ENCODE assay signal across 26 mouse cellular contexts in genomic region chr5:67299847-67300412, GRCm38 (mm10). TPM values are rescaled to one million over a fixed set of nuclear protein-coding genes. Genes with fewer than 3 reads are reported as not detected.
DNase-seq lines count a peak whose midpoint lies in the region; ATAC-seq and TF ChIP-seq lines count a peak whose summit lies in the region.
"Had no signal": no experiment of that assay in that cellular context is flagged by ENCODE, and none has a peak within 500 bp of the region (broad histone marks: within the 10 kb centered on the region; RNA-seq: fewer than 3 reads in every experiment).

No protein-coding gene starts in this region.

- no peaks in the 10 kb centered on the region for H3K27me3 ChIP-seq in liver, embryonic 15.5 days
- no peaks in the 10 kb centered on the region for H3K27me3 ChIP-seq in liver, embryonic 11.5 days (replicated peaks; ENCODE audit: control insufficient read depth, insufficient read depth, low read length)
- no peaks in the 10 kb centered on the region for H3K27me3 ChIP-seq in hindbrain, postnatal 0 days (ENCODE audit: insufficient read depth, low read length)
- H3K27me3 ChIP-seq: forebrain, embryonic 12.5 days; limb, embryonic 13.5 days; megakaryocyte, embryonic 14.5 days; midbrain, embryonic 12.5 days; Patski had no signal

- peak overlapping the region; percentile 45; the same call in 1 of the 2 replicates for H3K27ac ChIP-seq in liver, embryonic 15.5 days (replicated peaks)
- H3K27ac ChIP-seq in liver, embryonic 11.5 days (ENCODE audit: low read depth, low read length), result no peak overlapping the region
- H3K27ac ChIP-seq in hindbrain, postnatal 0 days, result no peak overlapping the region
- H3K27ac ChIP-seq: forebrain, embryonic 12.5 days; layer of hippocampus, adult 2 months; limb, embryonic 13.5 days; midbrain, embryonic 12.5 days had no signal

- 72% methylated on average over 6 of the region's 6 CpGs for WGBS in liver, embryonic 15.5 days (ENCODE audit: insufficient replicate concordance)
- WGBS in liver, embryonic 11.5 days, result 88% methylated on average over 6 of the region's 6 CpGs
- WGBS in hindbrain, postnatal 0 days, result 91% methylated on average over 6 of the region's 6 CpGs

- no peak overlapping the region for H3K9ac ChIP-seq in liver, embryonic 15.5 days
- no peak overlapping the region for H3K9ac ChIP-seq in liver, embryonic 11.5 days (ENCODE audit: low read depth, low read length)
- no peak overlapping the region for H3K9ac ChIP-seq in hindbrain, postnatal 0 days (replicated peaks; ENCODE audit: low read length)
- H3K9ac ChIP-seq: forebrain, embryonic 12.5 days; forebrain, postnatal 0 days; limb, embryonic 13.5 days; midbrain, embryonic 12.5 days had no signal

- no peak for TF ChIP-seq CTCF in hindbrain, postnatal 0 days (IDR thresholded peaks at IDR 0.05; ENCODE audit: low read depth)

- no peaks in the 10 kb centered on the region for H3K9me3 ChIP-seq in liver, embryonic 15.5 days (replicated peaks)
- no peaks in the 10 kb centered on the region for H3K9me3 ChIP-seq in liver, embryonic 11.5 days (ENCODE audit: control insufficient read depth, low read length)
- H3K9me3 ChIP-seq in hindbrain, postnatal 0 days (ENCODE audit: low read length), result no peaks in the 10 kb centered on the region
- H3K9me3 ChIP-seq: forebrain, embryonic 12.5 days; G1E; limb, embryonic 13.5 days; megakaryocyte, embryonic 14.5 days; midbrain, embryonic 12.5 days had no signal

- peaks cover 24% of the 10 kb centered on the region for H3K36me3 ChIP-seq in liver, embryonic 15.5 days (replicated peaks)
- H3K36me3 ChIP-seq in liver, embryonic 11.5 days (ENCODE audit: control insufficient read depth, insufficient read depth, low read length), result no peaks in the 10 kb centered on the region
- no peaks in the 10 kb centered on the region for H3K36me3 ChIP-seq in hindbrain, postnatal 0 days (ENCODE audit: insufficient read depth, low read length)
- H3K36me3 ChIP-seq: forebrain, embryonic 12.5 days; limb, embryonic 13.5 days had no signal

- H3K4me3 ChIP-seq in liver, embryonic 15.5 days (replicated peaks), result no peak overlapping the region
- no peak overlapping the region for H3K4me3 ChIP-seq in liver, embryonic 11.5 days (ENCODE audit: low read depth, low read length)
- no peak overlapping the region for H3K4me3 ChIP-seq in hindbrain, postnatal 0 days (ENCODE audit: low read length)
- H3K4me3 ChIP-seq: erythroblast, embryonic 14.5 days; forebrain, embryonic 12.5 days; layer of hippocampus, adult 2 months; limb, embryonic 13.5 days; megakaryocyte, embryonic 14.5 days; midbrain, embryonic 12.5 days had no signal

- H3K4me2 ChIP-seq in liver, embryonic 15.5 days, result no peak overlapping the region
- H3K4me2 ChIP-seq in liver, embryonic 11.5 days, result no peak overlapping the region
- H3K4me2 ChIP-seq in hindbrain, postnatal 0 days (ENCODE audit: low read depth, low read length), result no peak overlapping the region
- H3K4me2 ChIP-seq: forebrain, embryonic 12.5 days; limb, embryonic 13.5 days; midbrain, embryonic 12.5 days had no signal

- ATAC-seq in liver, embryonic 15.5 days (ENCODE audit: insufficient read depth), result no peak
- ATAC-seq in liver, embryonic 11.5 days (replicated peaks; ENCODE audit: low FRiP score), result no peak
- no peak for ATAC-seq in hindbrain, postnatal 0 days
- ATAC-seq: forebrain, postnatal 0 days; hindbrain, embryonic 16.5 days; intestine, embryonic 16.5 days; lung, postnatal 0 days; Patski had no signal

- no peak for DNase-seq in liver, embryonic 11.5 days (ENCODE audit: low spot score)
- DNase-seq in CD4-positive helper T cell, adult 2 months (ENCODE audit: low read depth, low spot score), result peak; percentile 57
- DNase-seq in CD8-positive naive resting alpha-beta T cell, adult 2 months (ENCODE audit: low read depth in 2 of 2, low spot score in 2 of 2), result peak; percentile 25 to 48
- peak; percentile 58 for DNase-seq in naive thymus-derived CD4-positive, alpha-beta T cell, adult 2 months (ENCODE audit: low read depth)
- no peak for DNase-seq in layer of hippocampus, postnatal 36 days
- no peak for DNase-seq in hindbrain, postnatal 0 days (ENCODE audit: low spot score)
- DNase-seq: adrenal gland, postnatal 25 days; B cell, adult 2 months; cerebellum, adult 11-12 months; cerebellum, postnatal 10 days; forebrain, postnatal 0 days; kidney, postnatal 25 days; lung, adult 18-20 months; lung, postnatal 4 days had no signal

- H3K4me1 ChIP-seq in liver, embryonic 15.5 days (replicated peaks), result peaks cover 32% of the 10 kb centered on the region
- H3K4me1 ChIP-seq in liver, embryonic 11.5 days (replicated peaks; ENCODE audit: control insufficient read depth, insufficient read depth, low read length), result no peaks in the 10 kb centered on the region
- H3K4me1 ChIP-seq in hindbrain, postnatal 0 days (ENCODE audit: insufficient read depth, low read length), result no peaks in the 10 kb centered on the region
- H3K4me1 ChIP-seq: forebrain, embryonic 12.5 days; limb, embryonic 13.5 days; midbrain, embryonic 12.5 days had no signal

RNA-seq across cellular contexts. Expression of gene Slc30a9, which starts 6.8 kb away (rescaled TPM):
- 52.7 and 53.4 TPM in 2 replicates for polyA plus RNA-seq in liver, embryonic 15.5 days (2015; fragmentation: Nextera tagmentation; extraction: Ambion mirVana)
- polyA plus RNA-seq in liver, embryonic 11.5 days (2014; fragmentation: Nextera tagmentation; extraction: Ambion mirVana), result 98.6 and 104 TPM in 2 replicates
- total RNA-seq in layer of hippocampus, postnatal 36 days (2021), result 100 to 1,000 TPM; 173 to 192 TPM
- total RNA-seq in hindbrain, postnatal 0 days (2014; rRNA removed), result 72.8 and 90.5 TPM in 2 replicates
- 175 and 179 TPM in 2 replicates for polyA plus RNA-seq in hindbrain, postnatal 0 days (2015; fragmentation: Nextera tagmentation; extraction: Ambion mirVana)

RNA-seq across cellular contexts. Expression of gene Tmem33, which starts 39.6 kb away (rescaled TPM):
- polyA plus RNA-seq in liver, embryonic 15.5 days (2015; fragmentation: Nextera tagmentation; extraction: Ambion mirVana), result 78.7 and 79.7 TPM in 2 replicates
- polyA plus RNA-seq in liver, embryonic 11.5 days (2014; fragmentation: Nextera tagmentation; extraction: Ambion mirVana), result 122 and 138 TPM in 2 replicates
- 100 to 1,000 TPM; 100 to 104 TPM for total RNA-seq in layer of hippocampus, postnatal 36 days (2021)
- total RNA-seq in hindbrain, postnatal 0 days (2014; rRNA removed), result 64.5 and 83.3 TPM in 2 replicates
- polyA plus RNA-seq in hindbrain, postnatal 0 days (2015; fragmentation: Nextera tagmentation; extraction: Ambion mirVana), result 61.5 and 67.4 TPM in 2 replicates

Comparison
In these comparisons a context has a peak if more than half of its experiments do, and no peak if none do; other contexts are left out.
1. DNase-seq: peak in CD4-positive helper T cell, adult 2 months (single experiment), CD8-positive naive resting alpha-beta T cell, adult 2 months (2 of 2) and naive thymus-derived CD4-positive, alpha-beta T cell, adult 2 months (single experiment); none in liver, embryonic 11.5 days (single experiment), layer of hippocampus, postnatal 36 days (0 of 2) and hindbrain, postnatal 0 days (single experiment).